Mouse (Mus musculus) small intestine, adult 2 months (tissue): Measurements from ENCODE around the gene Ugt1a7c. TPM values are rescaled to one million over a fixed set of nuclear protein-coding genes. Genes with fewer than 3 reads are reported as not detected.

Experiments
- H3K27ac ChIP-seq: fragments of 200-500 bp; 2 replicates; pipeline ENCODE4 v1.5.1; 2012; ENCODE audit warnings: low read depth, low read length, control low read depth, inconsistent platforms; ENCODE audit not compliant: insufficient read depth
- H3K27me3 ChIP-seq: fragments of 200-500 bp; 2 replicates; pipeline ENCODE4 v1.6.1; 2012; ENCODE audit warnings: mild to moderate bottlenecking, moderate library complexity, low read length, inconsistent platforms; ENCODE audit not compliant: control insufficient read depth, insufficient read depth
- H3K36me3 ChIP-seq: fragments of 200-500 bp; 2 replicates; pipeline ENCODE4 v1.6.1; 2012; ENCODE audit warnings: mild to moderate bottlenecking, low read length, control low read depth, inconsistent platforms; ENCODE audit not compliant: control insufficient read depth, insufficient read depth
- H3K4me1 ChIP-seq: fragments of 200-500 bp; 2 replicates; pipeline ENCODE4 v1.6.1; 2012; ENCODE audit warnings: low read length, inconsistent platforms, mixed read lengths; ENCODE audit not compliant: control insufficient read depth, insufficient read depth, insufficient read length
- H3K4me3 ChIP-seq: fragments of 200-500 bp; 2 replicates; pipeline ENCODE4 v1.5.1; 2012; ENCODE audit warnings: low read depth, mild to moderate bottlenecking, control low read depth, inconsistent platforms, low read length, moderate library complexity
- CTCF ChIP-seq: fragments of 200-500 bp; IDR thresholded peaks from 2 replicates; pipeline ENCODE4 v1.5.1; 2012; ENCODE audit warnings: low read depth, mild to moderate bottlenecking, control low read depth, inconsistent platforms, low read length, moderate library complexity, mixed read lengths; ENCODE audit not compliant: insufficient replicate concordance, insufficient read length; ENCODE audit errors: extremely low read depth
- POLR2A ChIP-seq: fragments of 200-500 bp; IDR thresholded peaks from 2 replicates; pipeline ENCODE4 v1.6.1; 2012; ENCODE audit warnings: low read depth, mild to moderate bottlenecking, control low read depth, inconsistent platforms, low read length, moderate library complexity
- WGBS: fragments of 180-500 bp; shearing (Covaris S2); methylation state at CpG from one replicate; pipeline ENCODE4 v1.1.7; 2018; 5-methylcytosine and 5-hydroxymethylcytosine counted together
- polyA plus RNA-seq: library from polyadenylated mRNA; depleted of rRNA; stranded (reverse); fragments of >200 nt; gene quantifications from 2 replicates; pipeline ENCODE4 v1.2.3, GENCODE M21; 2012; rRNA removed

Gene Ugt1a7c
- polyA plus RNA-seq, 1 experiment: 60.9 TPM

- H3K4me3 ChIP-seq: no peak overlapping the region
- TF ChIP-seq CTCF: no peak
- no peak for TF ChIP-seq POLR2A
- H3K27ac ChIP-seq: no peak overlapping the region
- H3K36me3 ChIP-seq: peaks cover 84% of the 10 kb centered on the region
- H3K27me3 ChIP-seq: no peaks in the 10 kb centered on the region
- 92% methylated on average over 6 of the region's 6 CpGs for WGBS
- no peaks in the 10 kb centered on the region for H3K4me1 ChIP-seq
Observed at GRCm38 (mm10) chr1:88267489-88267888, 172.6 kb downstream of the Ugt1a7c start.

GRCm38 (mm10) chr1:88268070-88268469, 173.2 kb downstream of the Ugt1a7c start:
- H3K27ac ChIP-seq: no peak overlapping the region

More at GRCm38 (mm10) chr1:88268070-88268469, 173.2 kb downstream of the Ugt1a7c start:
- Histone ChIP-seq H3K36me3 (peaks cover 82% of the 10 kb centered on the region), H3K4me3 (no peak overlapping the region), H3K4me1 (no peaks in the 10 kb centered on the region), H3K27me3 (no peaks in the 10 kb centered on the region)
- 82% methylated on average over 6 of the region's 6 CpGs for WGBS
- no peak for TF ChIP-seq POLR2A

Other genes starting within 250 kb of the Ugt1a7c start
- 21.5 and 47.1 TPM in 2 replicates for gene Dgkd, start 241.8 kb upstream of the Ugt1a7c start, polyA plus RNA-seq
- gene Usp40, start 86.5 kb upstream of the Ugt1a7c start, polyA plus RNA-seq: 4.0 and 7.2 TPM in 2 replicates
- gene Ugt1a10, start 39.7 kb upstream of the Ugt1a7c start, polyA plus RNA-seq: not detected in 2 replicates
- gene Ugt1a9, start 24.3 kb upstream of the Ugt1a7c start, polyA plus RNA-seq: 0.36 and 0.37 TPM in 2 replicates
- gene Ugt1a8, start 7.2 kb upstream of the Ugt1a7c start, polyA plus RNA-seq: not detected in 2 replicates
- 2.7 and 3.6 TPM in 2 replicates for gene Ugt1a6b, start 8.2 kb downstream of the Ugt1a7c start, polyA plus RNA-seq
- 2.1 and 12.2 TPM in 2 replicates for gene Ugt1a6a, start 39.7 kb downstream of the Ugt1a7c start, polyA plus RNA-seq
- 0.28 and 0.34 TPM in 2 replicates for gene Ugt1a5, start 71.0 kb downstream of the Ugt1a7c start, polyA plus RNA-seq
- 0.09 and 0.38 TPM in 2 replicates for gene Ugt1a2, start 105.5 kb downstream of the Ugt1a7c start, polyA plus RNA-seq
- 2.7 and 5.3 TPM in 2 replicates for gene Dnajb3, start 110.7 kb downstream of the Ugt1a7c start, polyA plus RNA-seq
- 21.8 and 88.2 TPM in 2 replicates for gene Ugt1a1, start 116.9 kb downstream of the Ugt1a7c start, polyA plus RNA-seq
- gene Mroh2a, start 131.9 kb downstream of the Ugt1a7c start, polyA plus RNA-seq: 0.11 and 0.35 TPM in 2 replicates
- gene Hjurp, start 182.6 kb downstream of the Ugt1a7c start, polyA plus RNA-seq: 22.9 and 23.4 TPM in 2 replicates
- not detected in 2 replicates for gene Trpm8, start 182.6 kb downstream of the Ugt1a7c start, polyA plus RNA-seq